Mouse (Mus musculus) right cerebral cortex, postnatal 4 days (tissue): ENCODE measurements at regions not wholly inside any gene's neighbourhood (a gene's known extent, or its start where the extent isn't known, plus 50 kb on each side); places are given as distances from the start of the nearest gene placed in this dataset.
"Not testable (repeated sequence)": the region's sequence is repeated elsewhere in the genome, so short reads cannot be mapped to it uniquely, and the experiment has no call there.

Experiments used
- DNase-seq: peaks from one replicate; pipeline ENCODE4 v3.0.0-alpha.2; 2022

- peak; percentile 57 for DNase-seq
Measured at GRCm38 (mm10) chr12:114012860-114013259, 469.2 kb downstream of the Adam6a start.

- DNase-seq = not testable (repeated sequence)
Measured at GRCm38 (mm10) chr12:114037011-114037410, 493.3 kb downstream of the Adam6a start.

- peak; percentile 3 for DNase-seq
Measured at GRCm38 (mm10) chr12:114047991-114048390, 504.3 kb downstream of the Adam6a start.

GRCm38 (mm10) chr12:114053341-114053740 lies 509.6 kb downstream of the Adam6a start:
- DNase-seq = no peak

- DNase-seq = no peak
Measured at GRCm38 (mm10) chr12:114059615-114060014, 515.9 kb downstream of the Adam6a start.

- DNase-seq = no peak
Measured at GRCm38 (mm10) chr12:114067166-114067565, 523.5 kb downstream of the Adam6a start.

GRCm38 (mm10) chr12:114108731-114109130 lies 565.0 kb downstream of the Adam6a start:
- not testable (repeated sequence) for DNase-seq

- no peak for DNase-seq
Measured at GRCm38 (mm10) chr12:114134897-114135296, 591.2 kb downstream of the Adam6a start.

GRCm38 (mm10) chr12:114148779-114149178 lies 605.1 kb downstream of the Adam6a start:
- no peak for DNase-seq

GRCm38 (mm10) chr12:114172305-114172704 lies 628.6 kb downstream of the Adam6a start:
- no peak for DNase-seq

GRCm38 (mm10) chr12:114199521-114199920 lies 655.8 kb downstream of the Adam6a start:
- no peak for DNase-seq

- no peak for DNase-seq
Measured at GRCm38 (mm10) chr12:114222541-114222940, 678.8 kb downstream of the Adam6a start.
